Mouse (Mus musculus) forebrain, embryonic 13.5 days (tissue): Measurements from ENCODE around the gene Dhx8. TPM values are rescaled to one million over a fixed set of nuclear protein-coding genes. Genes with fewer than 3 reads are reported as not detected.
A peak's percentile ranks its signal among the peaks of the same experiment; 100 is the strongest.

ENCODE experiments used
- ATAC-seq: fragments of 200-750 bp; cut with Nextera tagmentation; 2 replicates; pipeline ENCODE4 v1.8.0; 2017
- H3K27ac ChIP-seq: fragments of 300-500 bp; sonication (generic); 2 replicates; pipeline ENCODE4 v1.5.1; 2015; ENCODE audit warnings: inconsistent platforms, mild to moderate bottlenecking, moderate library complexity
- H3K27me3 ChIP-seq: fragments of 300-500 bp; sonication (generic); 2 replicates; pipeline ENCODE4 v1.6.1; 2015; ENCODE audit warnings: mild to moderate bottlenecking, inconsistent platforms
- H3K36me3 ChIP-seq: fragments of 300-500 bp; sonication (generic); 2 replicates; pipeline ENCODE4 v1.6.1; 2015; ENCODE audit warnings: mild to moderate bottlenecking, inconsistent platforms; ENCODE audit not compliant: poor library complexity, severe bottlenecking
- H3K4me1 ChIP-seq: fragments of 300-500 bp; sonication (generic); 2 replicates; pipeline ENCODE4 v1.6.1; 2015; ENCODE audit warnings: inconsistent platforms
- H3K4me2 ChIP-seq: fragments of 300-500 bp; sonication (generic); 2 replicates; pipeline ENCODE4 v1.6.1; 2015; ENCODE audit warnings: inconsistent platforms, mild to moderate bottlenecking, moderate library complexity
- H3K4me3 ChIP-seq: fragments of 300-500 bp; sonication (generic); 2 replicates; pipeline ENCODE4 v1.5.1; 2015; ENCODE audit warnings: mild to moderate bottlenecking, inconsistent platforms
- H3K9ac ChIP-seq: fragments of 300-500 bp; sonication (generic); 2 replicates; pipeline ENCODE4 v1.6.1; 2015; ENCODE audit warnings: mild to moderate bottlenecking, inconsistent platforms
- H3K9me3 ChIP-seq: fragments of 300-500 bp; sonication (generic); replicated peaks from 2 replicates; pipeline ENCODE4 v1.6.1; 2016; ENCODE audit warnings: inconsistent platforms
- WGBS: fragments of 180-500 bp; shearing (Covaris S2); methylation state at CpG from one replicate; pipeline ENCODE4 v1.1.7; 2015; 5-methylcytosine and 5-hydroxymethylcytosine counted together
- polyA plus RNA-seq: library from polyadenylated mRNA; unstranded; fragments of >200 nt; fragmentation: Nextera tagmentation; extraction: Ambion mirVana; gene quantifications from 2 replicates; pipeline ENCODE4 v1.2.1, GENCODE M21; 2015

The Dhx8 gene
- 39.2 and 44.8 TPM in 2 replicates for polyA plus RNA-seq

DNA sequence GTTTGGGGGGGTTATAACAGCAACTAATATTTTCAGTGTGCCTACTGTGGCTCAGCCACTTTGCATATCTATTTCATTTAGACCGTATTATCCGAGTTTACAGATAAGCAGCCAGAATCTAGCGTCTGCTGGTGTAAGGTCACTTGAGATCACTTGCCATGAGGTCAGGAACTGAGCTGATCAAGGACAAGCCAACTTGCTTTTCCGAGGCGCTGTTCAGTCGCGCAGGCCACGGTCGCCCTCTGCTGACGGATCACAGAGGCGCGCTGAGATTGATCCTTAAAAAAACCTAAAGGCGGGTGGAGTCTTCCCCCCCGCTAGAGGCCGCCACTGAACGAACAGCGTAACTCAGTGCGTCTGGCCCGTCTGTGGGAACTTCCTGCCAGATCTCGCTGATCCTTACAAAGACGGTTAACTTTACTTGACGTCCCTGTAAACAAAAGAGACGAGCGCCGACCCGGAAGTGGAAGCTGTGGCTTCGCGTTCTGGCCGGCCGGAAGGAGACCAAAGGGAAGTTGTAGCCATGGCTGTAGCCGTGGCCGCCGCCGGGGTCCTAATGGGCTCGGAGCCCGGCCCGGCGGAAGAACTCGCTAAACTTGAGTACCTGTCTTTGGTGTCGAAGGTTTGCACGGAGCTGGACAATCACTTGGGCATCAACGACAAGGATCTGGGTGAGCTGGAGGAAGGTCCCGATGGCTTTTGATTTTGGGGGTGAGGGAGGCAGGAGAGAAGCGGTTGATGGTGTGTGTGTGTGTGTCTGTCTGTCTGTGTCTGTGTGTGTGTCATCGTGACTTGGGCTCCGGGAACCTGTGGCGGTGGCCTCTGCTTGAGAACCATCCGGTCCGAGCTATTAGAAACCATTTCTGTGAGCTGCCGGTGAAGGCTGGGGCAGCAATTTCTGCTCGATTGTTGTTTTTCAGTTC is at the start of gene Dhx8:
TSS of gene Dhx8 (plus strand) at position 402 of the 923 bp plus-strand sequence.
- H3K36me3 ChIP-seq: peaks cover 30% of the 10 kb centered on the region
- no peak within 1 kb of the TSS for H3K27ac ChIP-seq
- peak within 1 kb of the TSS; percentile 73 for H3K4me3 ChIP-seq
- ATAC-seq: peak; percentile 96
- peak within 1 kb of the TSS; percentile 85 for H3K9ac ChIP-seq
- H3K9me3 ChIP-seq: no peaks in the 10 kb centered on the region
- peaks cover 16% of the 10 kb centered on the region for H3K4me1 ChIP-seq
- whole genome bisulfite sequencing: under 1% methylated on average over 51 of the region's 51 CpGs
- H3K27me3 ChIP-seq: no peaks in the 10 kb centered on the region
- peak within 1 kb of the TSS; percentile 71 for H3K4me2 ChIP-seq

DNA sequence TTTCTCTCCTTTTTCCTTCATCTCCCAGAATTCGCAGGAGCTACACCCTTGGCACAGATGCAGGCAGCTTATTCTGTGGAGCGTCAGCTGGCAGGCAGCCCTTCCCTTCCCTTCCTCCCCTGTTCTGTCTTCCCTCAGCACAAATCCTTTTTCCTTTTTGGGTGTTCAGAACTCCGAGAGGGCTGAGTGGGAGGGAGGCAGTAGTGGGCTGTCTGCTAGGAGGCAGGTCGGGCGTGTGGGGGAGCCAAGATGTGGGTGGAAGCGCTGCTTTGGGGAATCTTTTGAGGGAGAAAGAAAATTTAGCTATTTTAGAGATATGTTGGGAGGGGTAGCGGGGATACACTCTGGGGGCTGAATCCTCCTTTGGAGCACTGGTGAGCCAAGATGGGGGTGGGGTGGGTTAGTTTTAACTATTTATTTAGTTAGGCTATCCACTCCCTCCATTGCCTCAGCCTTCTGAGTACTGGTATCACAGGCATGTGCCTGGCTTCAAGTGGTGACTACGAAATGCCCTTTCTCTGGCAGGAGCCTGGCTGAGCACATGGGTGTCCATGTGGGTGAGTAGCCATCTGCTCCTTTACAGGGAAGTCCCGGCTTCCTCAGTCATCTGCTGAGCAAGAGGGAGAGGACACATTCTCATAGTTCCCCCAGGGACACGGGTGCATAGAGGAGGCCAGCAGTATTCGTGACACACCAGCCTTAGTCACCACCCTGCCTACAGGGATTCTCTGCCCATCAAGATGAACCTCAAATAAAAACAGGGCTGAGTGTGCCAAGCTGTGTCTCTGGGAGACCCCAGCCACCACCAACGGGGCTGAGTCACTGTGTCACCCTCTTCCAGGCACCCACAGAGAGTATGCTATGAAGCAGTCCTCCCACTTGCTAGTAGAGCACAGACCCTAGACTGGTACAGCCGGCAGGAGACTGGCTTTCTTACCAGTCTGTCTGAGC is 45.1 kb upstream of the Dhx8 start:
- Histone ChIP-seq H3K4me1 (peaks cover 46% of the 10 kb centered on the region), H3K36me3 (no peaks in the 10 kb centered on the region), H3K4me3 (no peak overlapping the region), H3K9ac (peak overlapping the region; percentile 12), H3K4me2 (0 out of 2 replicates have a peak overlapping the region, but pooled peaks have one; percentile 1), H3K27me3 (no peaks in the 10 kb centered on the region), H3K9me3 (no peaks in the 10 kb centered on the region), H3K27ac (peak overlapping the region; percentile 87)
- peak; percentile 52 for ATAC-seq
- 51% methylated on average over 13 of the region's 13 CpGs for WGBS

DNA sequence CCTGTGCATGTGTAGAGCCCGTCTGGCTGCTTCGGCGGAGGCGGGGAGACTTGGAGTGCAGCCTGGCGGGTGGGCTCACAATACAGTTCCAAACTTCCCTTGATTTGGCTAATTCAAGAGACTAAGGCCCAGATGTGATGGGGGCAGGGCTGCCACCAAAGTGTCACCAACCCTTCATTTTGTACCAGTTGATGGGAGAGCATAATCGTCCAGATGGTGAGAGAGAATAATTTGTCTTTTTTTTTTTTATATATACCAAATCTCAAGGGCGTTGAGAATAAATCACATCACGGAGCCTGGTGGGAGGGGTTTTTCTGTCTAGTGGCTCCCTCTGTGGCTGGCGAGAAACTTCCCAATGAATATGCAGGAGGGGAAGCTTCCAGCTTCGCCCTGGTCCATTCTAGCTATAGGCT is 43.0 kb upstream of the Dhx8 start:
- WGBS: 23% methylated on average over 10 of the region's 10 CpGs
- Histone ChIP-seq H3K4me3 (no peak overlapping the region), H3K27ac (peak overlapping the region; percentile 91), H3K36me3 (no peaks in the 10 kb centered on the region), H3K27me3 (no peaks in the 10 kb centered on the region), H3K4me2 (peak overlapping the region; percentile 19; the same call in 1 of the 2 replicates), H3K4me1 (peaks cover 47% of the 10 kb centered on the region), H3K9ac (no peak overlapping the region), H3K9me3 (no peaks in the 10 kb centered on the region)
- peak; percentile 87 for ATAC-seq

DNA sequence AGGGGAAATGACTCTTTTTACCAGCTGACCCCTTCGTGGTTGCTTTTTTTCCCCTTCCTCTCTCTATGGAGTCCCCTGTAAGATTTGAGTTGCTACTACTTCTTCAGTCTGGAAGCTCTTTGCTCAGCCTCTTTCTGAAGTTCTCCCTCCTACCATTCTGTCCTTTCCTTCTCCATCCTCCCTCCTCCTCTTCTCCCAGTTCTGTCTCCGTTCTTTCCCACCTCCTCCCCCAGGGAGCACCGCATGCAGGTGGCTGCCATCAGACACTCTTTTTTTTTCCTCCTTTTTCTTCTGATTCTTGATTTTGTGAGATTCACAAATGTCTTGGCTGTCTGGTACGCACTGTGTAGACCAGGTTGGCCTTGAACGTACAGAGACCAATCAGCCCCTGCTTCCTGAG is 42.4 kb upstream of the Dhx8 start:
- peaks cover 53% of the 10 kb centered on the region for H3K4me1 ChIP-seq
- ATAC-seq: no peak
- no peaks in the 10 kb centered on the region for H3K36me3 ChIP-seq
- WGBS: 65% methylated on average over 5 of the region's 5 CpGs
- H3K27me3 ChIP-seq: no peaks in the 10 kb centered on the region
- H3K27ac ChIP-seq: peak overlapping the region; percentile 91
- H3K4me2 ChIP-seq: no peak overlapping the region
- no peak overlapping the region for H3K4me3 ChIP-seq
- H3K9me3 ChIP-seq: no peaks in the 10 kb centered on the region
- no peak overlapping the region for H3K9ac ChIP-seq

GRCm38 (mm10) chr11:101695906-101696661 is 36.6 kb upstream of the Dhx8 start:
- no peaks in the 10 kb centered on the region for H3K27me3 ChIP-seq
- peak overlapping the region; percentile 24 for H3K4me3 ChIP-seq
- H3K9me3 ChIP-seq: no peaks in the 10 kb centered on the region
- ATAC-seq: peak; percentile 92
- H3K4me2 ChIP-seq: peak overlapping the region; percentile 54
- H3K9ac ChIP-seq: peak overlapping the region; percentile 56
- peaks cover 45% of the 10 kb centered on the region for H3K4me1 ChIP-seq
- H3K27ac ChIP-seq: peak overlapping the region; percentile 98
- H3K36me3 ChIP-seq: no peaks in the 10 kb centered on the region
- under 1% methylated on average over 20 of the region's 20 CpGs for WGBS

- Histone ChIP-seq H3K4me1 (peaks cover 39% of the 10 kb centered on the region), H3K27me3 (no peaks in the 10 kb centered on the region), H3K27ac (peak overlapping the region; percentile 98), H3K9me3 (no peaks in the 10 kb centered on the region), H3K4me2 (no peak overlapping the region), H3K9ac (no peak overlapping the region; the same call in 1 of the 2 replicates), H3K4me3 (no peak overlapping the region), H3K36me3 (no peaks in the 10 kb centered on the region)
- WGBS: 94% methylated on average over 9 of the region's 9 CpGs
- no peak for ATAC-seq
Measured at GRCm38 (mm10) chr11:101697156-101697861, 35.4 kb upstream of the Dhx8 start.

DNA sequence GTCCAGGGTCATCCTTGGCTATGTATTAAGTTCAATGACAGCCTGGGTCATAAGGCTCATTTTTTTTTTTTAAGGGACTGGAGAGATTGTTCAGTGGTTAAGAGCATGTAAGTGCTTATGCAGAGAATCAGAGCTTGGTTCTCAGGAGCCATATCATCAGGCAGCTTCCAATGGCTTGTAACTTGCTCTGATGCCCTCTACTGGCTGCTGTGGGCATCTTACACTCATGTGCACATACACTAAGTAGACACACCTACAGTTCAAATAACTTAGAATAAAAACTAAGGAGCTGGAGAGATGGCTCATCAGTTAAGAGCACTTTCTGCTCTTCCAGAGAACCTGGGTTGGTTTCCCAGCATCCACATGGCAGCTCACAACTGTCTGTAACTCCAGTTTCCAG is 34.6 kb upstream of the Dhx8 start:
- Histone ChIP-seq H3K4me1 (peaks cover 39% of the 10 kb centered on the region), H3K4me3 (no peak overlapping the region), H3K27ac (peak overlapping the region; percentile 98), H3K9me3 (no peaks in the 10 kb centered on the region), H3K9ac (no peak overlapping the region), H3K36me3 (no peaks in the 10 kb centered on the region), H3K4me2 (no peak overlapping the region), H3K27me3 (no peaks in the 10 kb centered on the region)
- no peak for ATAC-seq

GRCm38 (mm10) chr11:101699556-101699955 is 33.2 kb upstream of the Dhx8 start:
- H3K9me3 ChIP-seq: no peaks in the 10 kb centered on the region
- ATAC-seq: no peak
- H3K36me3 ChIP-seq: no peaks in the 10 kb centered on the region
- no peak overlapping the region for H3K27ac ChIP-seq
- H3K27me3 ChIP-seq: no peaks in the 10 kb centered on the region
- H3K4me1 ChIP-seq: peaks cover 39% of the 10 kb centered on the region
- no peak overlapping the region for H3K4me2 ChIP-seq
- 86% methylated on average over 1 of the region's 1 CpGs for WGBS
- H3K4me3 ChIP-seq: no peak overlapping the region
- H3K9ac ChIP-seq: 0 out of 2 replicates have a peak overlapping the region, but pooled peaks have one; percentile 12

DNA sequence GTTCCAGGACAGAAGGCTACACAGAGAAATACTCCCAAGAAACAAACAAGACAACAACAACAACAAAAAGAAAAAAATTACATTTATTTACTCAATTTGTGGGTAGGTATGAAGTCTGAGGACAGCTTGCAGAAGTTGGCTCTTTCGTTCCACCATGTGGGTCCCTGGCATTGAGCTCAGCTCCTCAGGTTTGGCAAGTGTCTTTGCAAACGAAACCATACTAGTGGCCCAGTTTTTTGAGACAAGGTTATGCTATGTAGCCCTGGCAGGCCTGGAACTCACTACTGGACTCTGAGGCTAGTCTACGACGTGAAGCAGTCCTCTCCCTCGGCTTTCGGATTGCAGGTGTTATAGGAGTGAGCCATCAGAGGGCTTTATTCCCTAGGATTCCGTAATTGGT is 32.7 kb upstream of the Dhx8 start:
- Histone ChIP-seq H3K27me3 (no peaks in the 10 kb centered on the region), H3K9ac (0 out of 2 replicates have a peak overlapping the region, but pooled peaks have one; percentile 12), H3K9me3 (no peaks in the 10 kb centered on the region), H3K27ac (no peak overlapping the region), H3K4me3 (no peak overlapping the region), H3K4me2 (no peak overlapping the region), H3K4me1 (peaks cover 36% of the 10 kb centered on the region), H3K36me3 (no peaks in the 10 kb centered on the region)
- 78% methylated on average over 7 of the region's 7 CpGs for WGBS
- ATAC-seq: no peak

DNA sequence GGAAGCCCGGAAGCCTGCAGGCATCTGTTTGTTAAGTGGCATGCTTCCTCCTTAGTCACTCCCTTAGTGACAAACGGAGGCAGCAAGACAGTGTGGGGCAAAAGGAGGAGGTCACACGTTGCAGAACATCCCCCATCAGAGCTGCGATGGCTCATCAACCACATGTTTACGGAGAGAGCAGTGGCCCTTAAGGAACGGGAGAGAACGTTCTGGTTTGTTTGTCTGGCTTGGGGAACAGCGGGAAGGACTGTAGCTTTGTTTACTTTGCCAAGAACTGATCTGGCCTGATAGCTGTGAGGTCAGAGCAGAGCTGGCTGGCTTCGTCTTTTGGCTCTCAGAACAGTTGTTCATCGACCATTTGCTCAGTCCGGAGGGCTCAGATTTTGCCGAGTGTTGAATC is 32.3 kb upstream of the Dhx8 start:
- no peak overlapping the region for H3K4me3 ChIP-seq
- H3K27ac ChIP-seq: no peak overlapping the region
- H3K4me1 ChIP-seq: peaks cover 31% of the 10 kb centered on the region
- no peak overlapping the region for H3K4me2 ChIP-seq
- no peaks in the 10 kb centered on the region for H3K9me3 ChIP-seq
- 71% methylated on average over 12 of the region's 12 CpGs for WGBS
- no peaks in the 10 kb centered on the region for H3K27me3 ChIP-seq
- ATAC-seq: no peak
- H3K9ac ChIP-seq: 0 out of 2 replicates have a peak overlapping the region, but pooled peaks have one; percentile 12
- H3K36me3 ChIP-seq: no peaks in the 10 kb centered on the region

DNA sequence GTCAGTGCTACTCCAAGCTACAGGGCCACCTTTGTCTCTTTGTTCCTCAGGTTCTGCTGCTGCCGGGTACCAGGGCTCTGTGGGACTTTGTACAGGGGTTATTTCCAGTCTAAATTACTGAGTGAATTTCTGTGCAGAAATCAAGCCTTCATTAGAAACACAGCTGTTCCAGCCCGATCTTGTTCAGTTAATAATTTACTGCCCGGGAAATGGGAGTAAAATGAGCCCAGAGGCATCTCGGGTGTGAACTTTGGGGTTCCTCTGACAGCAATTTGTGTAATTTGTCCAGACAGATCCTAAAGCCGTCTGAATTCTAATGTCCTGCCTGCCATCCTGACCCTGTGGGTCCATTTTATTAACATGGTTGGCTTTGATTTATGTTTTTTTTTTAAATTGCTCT is 28.6 kb upstream of the Dhx8 start:
- Histone ChIP-seq H3K27ac (0 out of 2 replicates have a peak overlapping the region, but pooled peaks have one; percentile 27), H3K4me3 (no peak overlapping the region), H3K27me3 (no peaks in the 10 kb centered on the region), H3K4me2 (no peak overlapping the region), H3K9ac (0 out of 2 replicates have a peak overlapping the region, but pooled peaks have one; percentile 12), H3K36me3 (no peaks in the 10 kb centered on the region), H3K9me3 (no peaks in the 10 kb centered on the region), H3K4me1 (peaks cover 10% of the 10 kb centered on the region; the same call in 1 of the 2 replicates)
- no peak for ATAC-seq
- WGBS: 56% methylated on average over 5 of the region's 5 CpGs
